Mouse (Mus musculus) megakaryocyte, embryonic 14.5 days (primary cell): ENCODE data around the gene Cd3e.

Experiments
- FLI1 ChIP-seq: IDR thresholded peaks from 2 replicates; pipeline ENCODE4 v1.6.1; 2012; ENCODE audit warnings: low read length, inconsistent platforms, mixed read lengths
- GATA1 ChIP-seq: IDR thresholded peaks from 3 replicates; pipeline ENCODE4 v1.6.1; 2012; ENCODE audit warnings: mixed read lengths, low read length, inconsistent platforms, borderline replicate concordance

DNA sequence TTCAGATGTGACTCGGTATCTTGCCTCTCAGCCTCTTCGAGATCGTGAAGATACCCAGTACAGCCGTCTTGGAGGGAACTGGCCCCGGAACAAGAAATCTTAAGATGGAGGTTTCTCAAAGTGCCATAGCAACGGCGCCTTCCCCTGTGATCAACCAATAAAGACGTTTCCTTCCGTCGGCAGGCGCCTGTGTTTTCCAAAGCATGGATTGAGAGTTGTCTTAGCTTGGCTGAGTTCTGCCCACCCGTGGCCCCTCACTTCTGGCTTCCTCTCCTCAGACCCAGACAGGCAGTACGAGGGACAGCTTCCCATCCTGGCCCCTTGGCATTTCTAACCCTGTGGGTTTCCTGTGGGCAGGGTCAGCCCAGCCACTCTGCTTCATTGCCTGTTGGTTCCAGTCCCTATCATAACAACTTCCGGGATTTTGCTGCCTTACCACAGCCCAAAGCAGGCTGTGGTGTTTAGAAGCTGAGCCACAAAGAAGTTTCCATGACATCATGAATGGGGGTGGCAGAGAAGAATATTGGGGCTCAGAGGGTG, 23.1 kb downstream of the Cd3e start:
- no peak for TF ChIP-seq GATA1
- TF ChIP-seq FLI1: peak; percentile 54
